Mouse (Mus musculus) urinary bladder, postnatal 25 days (tissue): ENCODE results near the gene Lgals1.

Experiments
- DNase-seq: peaks from one replicate; pipeline ENCODE4 v3.0.0; 2022; ENCODE audit warnings: low spot score

Lgals1 gene

DNA sequence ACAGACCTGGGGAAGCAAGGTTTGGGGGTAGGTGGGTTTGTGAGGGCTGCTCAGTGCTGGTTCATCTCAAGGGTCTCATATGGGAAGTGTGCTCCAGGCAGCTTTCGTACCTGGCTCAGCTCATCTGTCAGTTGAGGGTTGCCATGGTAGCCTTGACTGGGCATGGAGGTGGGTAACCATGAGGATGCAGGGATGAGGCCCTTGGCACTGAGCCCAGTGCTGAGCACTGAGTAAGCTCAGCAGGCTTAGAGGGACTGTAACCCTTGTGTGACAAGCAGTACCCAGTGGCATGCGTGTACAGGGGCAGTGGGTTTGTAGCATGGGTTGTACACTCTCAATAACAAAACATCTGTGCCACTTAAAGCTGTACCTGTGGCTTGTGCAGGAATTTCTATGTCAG lies 11.4 kb downstream of the Lgals1 start:
- DNase-seq = no peak

GRCm38 (mm10) chr15:78940325-78940724 lies 13.8 kb downstream of the Lgals1 start:
- DNase-seq = no peak

DNA sequence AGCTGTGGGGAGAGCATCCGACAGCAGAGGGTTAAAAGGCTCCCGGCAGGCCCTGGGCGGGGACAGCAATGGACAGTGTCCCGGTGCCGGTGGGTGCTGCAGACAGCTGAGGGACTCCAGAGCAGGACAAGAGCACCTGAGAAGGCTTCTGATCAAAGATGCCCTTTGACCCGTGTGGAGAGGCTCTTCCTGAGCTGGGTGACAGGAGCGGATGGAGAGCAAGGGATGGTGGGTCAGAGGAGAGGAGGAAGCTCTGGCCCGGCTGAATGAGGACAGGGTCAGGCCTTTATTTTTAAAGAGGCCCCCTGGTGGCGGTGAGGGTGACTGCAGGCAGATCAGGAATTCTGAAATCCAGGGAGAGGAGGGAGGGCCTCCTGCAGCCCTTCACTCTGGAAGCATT lies 16.1 kb downstream of the Lgals1 start:
- peak; percentile 73 for DNase-seq

DNA sequence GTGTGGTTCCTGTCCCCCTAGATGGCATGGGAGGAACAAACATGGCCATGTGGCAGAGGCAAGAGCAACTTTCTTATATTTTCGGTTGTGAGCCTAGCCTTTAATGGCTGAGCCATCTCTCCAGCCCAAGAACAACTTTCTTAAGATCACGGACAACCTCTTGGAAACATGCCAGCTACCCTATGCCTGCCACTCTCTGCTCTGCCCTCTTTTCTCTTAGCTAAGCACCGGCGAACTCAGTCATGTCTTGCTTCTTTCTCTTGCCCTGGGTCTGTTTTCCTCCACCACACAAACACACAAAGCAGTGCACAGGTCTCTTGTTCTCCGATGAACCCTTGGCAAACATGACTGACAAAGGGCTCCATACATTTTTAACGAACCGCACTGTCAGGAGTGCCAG lies 19.7 kb downstream of the Lgals1 start:
- no peak for DNase-seq

DNA sequence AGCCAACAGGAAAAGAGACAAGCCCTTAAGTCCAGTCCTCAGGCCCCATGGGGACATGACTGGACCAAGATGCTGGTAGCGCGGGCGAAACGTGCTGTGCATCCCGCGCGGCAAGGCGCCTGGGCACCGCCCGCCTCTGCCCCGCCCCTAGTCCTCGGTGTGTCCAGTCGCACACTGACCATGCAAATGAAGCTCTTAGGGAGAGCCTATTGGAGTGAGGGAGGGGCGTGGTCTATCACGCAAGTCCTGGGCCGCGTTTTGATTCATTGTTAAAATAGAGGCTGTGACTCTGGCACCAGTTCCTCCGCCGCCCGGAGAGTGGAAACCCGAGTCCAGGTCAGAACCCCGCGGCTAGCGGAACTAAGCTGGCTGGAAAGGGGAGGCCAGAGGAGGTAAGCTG lies 21.1 kb downstream of the Lgals1 start, which contains the start of gene Triobp:
Triobp (plus strand) TSS at position 68 of the 400 bp plus-strand sequence.
- DNase-seq = peak; percentile 72

DNA sequence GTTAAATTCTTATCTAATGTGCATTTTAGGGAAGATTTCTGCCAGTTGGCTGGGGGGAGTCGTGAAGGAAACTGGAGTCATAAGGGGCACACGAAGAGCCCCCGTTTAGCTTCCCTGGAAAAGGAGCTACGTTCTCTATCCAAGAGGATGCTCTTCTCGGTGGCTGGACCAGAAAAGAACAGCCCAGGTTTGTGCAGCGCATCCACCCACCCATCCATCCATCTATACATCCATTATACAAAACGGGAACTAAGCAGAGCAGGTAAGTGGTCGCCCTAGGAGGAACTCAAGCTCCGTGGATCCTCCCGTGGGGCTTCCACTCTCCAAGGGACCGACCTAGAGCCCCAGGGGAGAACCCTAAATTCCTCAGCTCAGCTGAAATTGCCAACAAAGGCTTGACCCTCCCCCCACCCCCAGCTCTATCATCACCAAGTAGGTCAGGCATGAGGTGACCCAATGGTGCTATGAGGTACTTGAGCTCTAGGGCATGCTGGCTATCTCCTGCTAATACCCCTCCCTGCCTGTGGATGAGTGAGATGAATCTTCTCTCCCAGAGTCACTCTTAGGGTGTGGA lies 21.7 kb downstream of the Lgals1 start:
- no peak for DNase-seq

DNA sequence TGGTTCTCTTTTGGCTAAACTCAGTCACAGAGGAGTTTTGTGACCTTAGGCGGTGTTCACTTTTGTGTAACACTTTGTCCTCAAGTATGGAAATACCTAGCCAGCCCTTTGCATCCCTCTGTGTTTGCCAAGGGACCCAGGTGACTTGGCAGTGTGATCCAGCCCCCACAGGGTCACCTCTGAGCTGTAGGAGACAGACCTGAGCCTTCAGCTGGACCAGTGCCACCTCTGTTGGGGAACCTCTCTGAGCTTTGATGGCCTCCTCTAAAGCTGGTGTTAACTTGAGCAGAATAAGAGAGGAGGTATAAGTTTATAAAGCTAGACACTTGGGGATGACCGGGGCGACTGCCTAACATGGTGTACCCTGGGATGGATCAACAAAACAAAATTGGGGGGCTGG lies 22.4 kb downstream of the Lgals1 start:
- DNase-seq = no peak

- no peak for DNase-seq
These were observed 29.1 kb downstream of the Lgals1 start for GRCm38 (mm10) chr15:78955663-78956062.

GRCm38 (mm10) chr15:78956351-78956750 lies 29.8 kb downstream of the Lgals1 start:
- DNase-seq = no peak

GRCm38 (mm10) chr15:78957021-78957420 lies 30.5 kb downstream of the Lgals1 start:
- DNase-seq = no peak

- DNase-seq = no peak
These were observed 33.0 kb downstream of the Lgals1 start for GRCm38 (mm10) chr15:78959537-78959936.

- peak; percentile 56 for DNase-seq
These were observed 33.6 kb downstream of the Lgals1 start for GRCm38 (mm10) chr15:78960088-78960487.

DNA sequence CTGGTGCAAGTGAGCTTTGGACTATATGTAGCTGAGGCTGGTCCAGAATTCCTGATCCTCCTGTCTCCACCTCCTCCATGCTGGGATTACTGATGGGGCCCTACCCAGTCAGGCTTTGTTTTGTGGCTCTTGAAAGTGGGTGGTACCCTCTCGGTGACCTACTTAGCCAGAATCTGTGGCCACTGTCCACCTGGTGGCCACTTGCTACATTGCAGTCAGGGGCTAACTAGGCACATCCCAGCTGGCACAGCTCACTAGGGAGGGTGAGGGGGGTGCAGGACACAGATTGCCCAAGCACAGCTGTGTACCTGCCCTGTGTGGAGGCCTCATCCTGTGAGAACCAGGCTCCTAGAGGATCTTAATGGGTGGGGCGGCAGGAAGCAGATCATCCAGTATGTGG lies 36.4 kb downstream of the Lgals1 start:
- peak; percentile 67 for DNase-seq

- no peak for DNase-seq
These were observed 45.1 kb downstream of the Lgals1 start for GRCm38 (mm10) chr15:78971626-78972025.

DNA sequence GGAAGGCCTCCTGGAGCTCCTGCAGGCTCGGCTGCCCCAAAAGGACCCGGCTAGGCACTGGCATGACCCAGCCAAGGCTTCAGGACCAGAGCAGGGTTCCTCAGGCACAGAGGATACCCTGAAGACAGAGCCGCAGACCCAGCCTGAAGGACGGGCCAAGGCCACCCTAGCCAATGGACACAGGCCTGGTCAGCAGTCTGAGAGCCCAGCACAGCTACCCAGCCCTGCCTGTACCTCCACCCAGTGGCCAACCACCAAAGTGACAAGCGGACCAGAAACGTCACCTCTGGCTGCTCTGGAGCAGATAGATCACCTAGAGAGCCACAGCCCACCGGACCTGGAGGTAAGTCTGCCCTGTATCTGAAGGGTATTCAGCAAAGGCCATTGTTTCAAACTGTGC lies 47.4 kb downstream of the Lgals1 start:
- no peak for DNase-seq

DNA sequence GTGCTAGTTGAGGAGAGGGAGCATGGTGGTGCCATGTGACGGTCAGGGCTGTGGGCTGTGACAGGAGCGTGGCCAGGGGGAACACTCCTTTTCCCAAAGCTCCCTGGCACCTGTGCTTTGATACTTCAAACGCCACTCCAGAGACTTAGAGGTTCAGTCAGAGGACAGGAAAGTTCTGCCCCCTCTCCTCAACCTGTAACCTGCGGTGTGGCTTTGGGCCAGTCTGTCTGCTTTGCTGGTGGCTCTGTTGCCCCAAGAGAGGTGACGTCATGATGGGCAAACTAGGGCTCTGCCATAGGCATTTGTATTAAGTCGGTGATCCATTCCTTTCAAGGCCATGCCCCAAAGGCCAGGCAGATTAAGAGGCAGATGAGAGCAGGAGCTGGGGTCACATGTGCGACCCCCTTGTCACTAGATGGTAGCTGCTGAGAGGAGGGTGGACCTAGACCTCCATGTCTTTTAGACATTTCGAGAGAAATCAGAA lies 51.2 kb downstream of the Lgals1 start:
- DNase-seq = no peak

DNA sequence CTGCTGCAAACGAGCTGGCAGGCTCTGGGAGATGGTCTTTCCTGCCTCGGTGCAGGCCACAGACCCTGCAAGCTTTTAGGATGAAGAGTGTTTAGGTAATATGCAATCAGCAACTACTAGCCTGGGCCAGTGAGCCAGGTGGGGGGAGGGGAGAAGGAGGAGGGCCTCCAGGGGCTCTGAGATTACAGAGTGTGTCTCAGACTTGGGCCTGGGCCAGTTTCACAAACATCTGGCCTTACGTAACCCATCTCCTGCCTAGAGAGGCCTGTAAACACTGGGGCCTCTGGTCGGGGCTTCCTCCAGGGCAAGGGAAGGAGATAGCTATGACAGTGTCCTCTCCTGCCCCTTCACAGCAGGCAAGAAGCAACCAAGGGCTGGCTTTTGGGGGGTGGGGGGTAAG lies 52.4 kb downstream of the Lgals1 start:
- peak; percentile 70 for DNase-seq
